In the genomic region with DNA sequence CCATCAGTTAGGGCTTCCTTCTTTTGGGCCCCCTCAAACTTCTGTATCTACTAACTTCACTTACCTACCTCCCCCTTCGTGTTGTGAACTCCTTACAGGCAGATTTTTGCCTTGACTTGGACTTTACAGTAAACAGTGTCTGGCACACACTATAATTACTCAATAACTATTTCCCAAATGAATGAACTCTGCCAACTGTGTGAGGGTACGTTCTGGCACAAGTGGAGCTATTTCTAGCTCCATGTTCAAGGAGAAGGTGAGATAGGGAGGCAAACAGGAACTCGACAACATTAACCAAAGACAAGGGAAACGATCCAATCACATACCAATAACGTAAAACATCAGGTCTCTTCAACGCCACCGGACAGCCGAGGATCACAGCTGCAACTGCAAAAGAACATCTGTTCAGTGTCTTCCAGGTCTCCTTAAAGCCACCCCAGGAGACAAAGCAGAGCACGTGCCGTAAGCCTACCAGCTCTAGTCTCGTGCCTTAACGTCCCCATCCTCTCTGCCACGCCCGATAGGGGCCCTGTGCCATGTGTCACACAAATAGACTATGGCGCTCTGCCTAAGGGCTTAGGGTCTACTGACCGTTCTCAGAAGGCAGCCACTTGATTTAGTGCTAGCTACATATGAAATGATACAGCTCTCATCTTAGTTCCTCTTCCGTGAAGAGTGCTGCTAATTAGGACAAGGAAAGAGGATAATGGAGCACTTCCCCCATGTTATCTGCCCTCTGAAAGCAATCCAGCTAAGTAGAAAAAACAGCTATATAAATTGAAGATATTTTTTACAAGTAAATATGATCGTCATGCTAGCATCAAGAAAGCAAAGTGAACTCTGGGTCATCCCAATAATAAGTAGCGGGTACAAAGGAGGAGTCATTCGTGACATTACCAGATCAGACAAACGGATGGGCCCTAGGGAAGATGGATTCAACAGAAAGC, we compare ENCODE assay signal across 1 mouse cellular context.
A peak's percentile ranks its signal among the peaks of the same experiment; 100 is the strongest.
TF ChIP-seq lines count a peak whose summit lies in the region.

No protein-coding gene starts in this region.

TF ChIP-seq in MEL, 35 proteins besides CTCF, POLR2A, EP300 and RAD21:
- TF ChIP-seq NRF1 (IDR thresholded peaks at IDR 0.05; ENCODE audit: insufficient read depth, low read depth, low read length, poor library complexity, severe bottlenecking) (no peak), MEF2A (IDR thresholded peaks at IDR 0.05; ENCODE audit: extremely low read depth, insufficient replicate concordance, low read depth, low read length, poor library complexity, severe bottlenecking) (0 out of 2 replicates have a peak, but pooled peaks have one; percentile 28), MXI1 (IDR thresholded peaks at IDR 0.05; ENCODE audit: low read depth, low read length) (peak; percentile 68), ELF1 (IDR thresholded peaks at IDR 0.05; ENCODE audit: low read depth, low read length) (no peak), MAFK (IDR thresholded peaks at IDR 0.05; ENCODE audit: borderline replicate concordance, low read depth, low read length) (no peak), GATA1 (IDR thresholded peaks at IDR 0.05; ENCODE audit: low read depth, low read length) (peak; percentile 75), CHD1 (IDR thresholded peaks at IDR 0.05; ENCODE audit: low read depth, low read length) (peak; percentile 86; the same call in 1 of the 2 replicates), CHD2 (IDR thresholded peaks at IDR 0.05; ENCODE audit: low read length) (0 out of 2 replicates have a peak, but pooled peaks have one; percentile 28), TCF12 (IDR thresholded peaks at IDR 0.05; ENCODE audit: low read depth, low read length) (0 out of 2 replicates have a peak, but pooled peaks have one; percentile 33), ZKSCAN1 (IDR thresholded peaks at IDR 0.05; ENCODE audit: low read depth, low read length) (no peak), UBTF (IDR thresholded peaks at IDR 0.05; ENCODE audit: borderline replicate concordance, insufficient read depth, low read depth, low read length) (no peak), HCFC1 (IDR thresholded peaks at IDR 0.05; ENCODE audit: low read depth, low read length) (0 out of 2 replicates have a peak, but pooled peaks have one; percentile 26), USF1 (IDR thresholded peaks at IDR 0.05; ENCODE audit: low read depth, low read length) (no peak), ZNF384 (IDR thresholded peaks at IDR 0.05; ENCODE audit: low read depth, low read length) (peak; percentile 79), JUND (IDR thresholded peaks at IDR 0.05; ENCODE audit: low read depth, low read length) (no peak), MAX (IDR thresholded peaks at IDR 0.05; ENCODE audit: low read length) (peak; percentile 91), KAT2A (conservative IDR thresholded peaks at IDR 0.05; ENCODE audit: low read depth, low read length) (no peak), POLR2AphosphoS2 (IDR thresholded peaks at IDR 0.05; ENCODE audit: low read length) (no peak), ETS1 (IDR thresholded peaks at IDR 0.05; ENCODE audit: low read depth, low read length) (peak; percentile 61), NELFE (IDR thresholded peaks at IDR 0.05; ENCODE audit: low read depth, low read length) (no peak; the same call in 1 of the 2 replicates), TAL1 (IDR thresholded peaks at IDR 0.05; ENCODE audit: low read length) (no peak), MYB (IDR thresholded peaks at IDR 0.05; ENCODE audit: low read depth, low read length) (peak; percentile 8; the same call in 1 of the 2 replicates), E2F4 (IDR thresholded peaks at IDR 0.05; ENCODE audit: borderline replicate concordance, low read depth, low read length) (no peak), USF2 (IDR thresholded peaks at IDR 0.05; ENCODE audit: borderline replicate concordance in 1 of 2, insufficient read depth in 1 of 2, low read depth in 1 of 2, low read length in 2 of 2) (no peak), SIN3A (IDR thresholded peaks at IDR 0.05; ENCODE audit: low read length) (no peak; the same call in 1 of the 2 replicates), POLR2AphosphoS5 (IDR thresholded peaks at IDR 0.05; ENCODE audit: borderline replicate concordance, low read depth, low read length) (no peak), MAZ (IDR thresholded peaks at IDR 0.05; ENCODE audit: low read depth, low read length) (no peak), GABPA (IDR thresholded peaks at IDR 0.05; ENCODE audit: low read depth, low read length) (no peak), SMC3 (IDR thresholded peaks at IDR 0.05; ENCODE audit: low read depth, low read length) (no peak), MYC (IDR thresholded peaks at IDR 0.05; ENCODE audit: low read depth, low read length) (peak; percentile 86), ZMIZ1 (IDR thresholded peaks at IDR 0.05; ENCODE audit: low read depth, low read length) (no peak), ZC3H11A (IDR thresholded peaks at IDR 0.05; ENCODE audit: low read depth, low read length) (0 out of 2 replicates have a peak, but pooled peaks have one; percentile 14), RCOR1 (IDR thresholded peaks at IDR 0.05; ENCODE audit: low read depth, low read length) (peak; percentile 73), TBP (IDR thresholded peaks at IDR 0.05; ENCODE audit: low read depth, low read length) (0 out of 2 replicates have a peak, but pooled peaks have one; percentile 11), BHLHE40 (IDR thresholded peaks at IDR 0.05; ENCODE audit: borderline replicate concordance, low read depth, low read length) (peak; percentile 93)
TF ChIP-seq in MEL: peak in this region for 16.
